Mouse (Mus musculus): Measurements from ENCODE around the gene St14.

DNA sequence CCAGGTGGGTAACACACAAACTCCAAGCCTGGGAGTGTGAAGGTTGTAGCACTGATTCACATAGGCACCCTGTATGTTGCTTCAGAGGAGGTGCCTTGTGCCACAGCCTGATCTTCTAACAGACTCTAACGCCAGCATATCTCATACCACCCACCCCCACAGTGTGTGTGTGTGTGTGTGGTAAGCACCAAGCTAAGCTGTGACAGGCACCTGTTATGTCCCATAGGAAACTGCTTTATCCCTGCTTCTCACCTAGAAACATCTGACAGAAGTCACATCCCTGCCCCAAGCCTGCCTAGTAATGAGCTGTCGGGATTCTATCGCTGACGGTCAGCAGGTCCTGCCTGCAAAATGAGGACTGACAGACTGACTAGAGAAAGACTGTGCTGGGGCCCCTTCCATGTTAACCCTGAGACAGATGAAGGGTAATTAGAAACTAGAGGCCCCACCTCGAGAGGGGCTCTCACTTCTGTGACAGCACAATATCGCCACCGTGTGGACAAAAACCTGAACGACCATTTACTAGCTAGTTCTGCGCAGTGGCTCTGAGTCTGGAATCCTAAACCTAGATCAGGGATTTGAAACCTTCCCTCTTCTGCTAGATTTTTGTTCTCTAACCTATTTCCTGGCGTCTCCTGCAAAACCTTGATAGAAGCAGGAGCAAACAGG lies 45.4 kb downstream of the St14 start:
- TF ChIP-seq ZC3H11A (IDR thresholded peaks at IDR 0.05; ENCODE audit: borderline replicate concordance, low read depth, low read length) (peak; percentile 84), CHD2 (IDR thresholded peaks at IDR 0.05; ENCODE audit: low read depth, low read length) (no peak), HCFC1 (IDR thresholded peaks at IDR 0.05; ENCODE audit: borderline replicate concordance, insufficient read depth, low read length) (no peak), ZNF384 (IDR thresholded peaks at IDR 0.05; ENCODE audit: low read depth, low read length) (no peak)
